21 mouse cellular contexts compared by ENCODE assay signal in genomic region chr1:177046963-177047362, GRCm38 (mm10).
"Had no signal": no experiment of that assay in that cellular context is flagged by ENCODE, and none has a peak within 500 bp of the region (broad histone marks: within the 10 kb centered on the region; RNA-seq: fewer than 3 reads in every experiment).

No protein-coding gene starts in this region.

- H3K4me1 ChIP-seq: neural tube, embryonic 12.5 days; neural tube, embryonic 15.5 days; stomach, embryonic 15.5 days had no signal

- ATAC-seq: liver, postnatal 0 days; lung, postnatal 0 days had no signal

- H3K4me3 ChIP-seq: left cerebral cortex, adult 2 months; neural tube, embryonic 12.5 days; neural tube, embryonic 15.5 days; stomach, embryonic 15.5 days had no signal

- H3K27me3 ChIP-seq: neural tube, embryonic 12.5 days; neural tube, embryonic 15.5 days; stomach, embryonic 15.5 days had no signal

- DNase-seq: kidney, adult 11 months; kidney, adult 8-10 months; kidney, postnatal 14 days; kidney, postnatal 4 days; layer of hippocampus, adult 9-11 months; liver, postnatal 0 days; lung, embryonic 14.5 days; midbrain, embryonic 14.5 days; right cerebral cortex, adult 18-20 months; right cerebral cortex, postnatal 14 days; right cerebral cortex, postnatal 4 days; thymus, adult 18-20 months; thymus, postnatal 36 days had no signal

- H3K4me2 ChIP-seq: lung, embryonic 14.5 days; midbrain, embryonic 11.5 days; neural tube, embryonic 12.5 days; neural tube, embryonic 15.5 days; stomach, embryonic 15.5 days had no signal

- H3K27ac ChIP-seq: left cerebral cortex, adult 2 months; liver, embryonic 14.5 days; macrophage; neural tube, embryonic 12.5 days; neural tube, embryonic 15.5 days; stomach, embryonic 15.5 days had no signal

- H3K9ac ChIP-seq: liver, embryonic 14.5 days; liver, postnatal 0 days; lung, embryonic 14.5 days; neural tube, embryonic 12.5 days; neural tube, embryonic 15.5 days; stomach, embryonic 15.5 days had no signal

- H3K9me3 ChIP-seq: neural tube, embryonic 12.5 days; neural tube, embryonic 15.5 days; stomach, embryonic 15.5 days had no signal

- H3K36me3 ChIP-seq: neural tube, embryonic 12.5 days; neural tube, embryonic 15.5 days; stomach, embryonic 15.5 days had no signal
